Mouse (Mus musculus) macrophage (primary cell): ENCODE results near the gene Rnaseh2c. TPM values are rescaled to one million over a fixed set of nuclear protein-coding genes. Genes with fewer than 3 reads are reported as not detected.

Experiments used
- H3K27ac ChIP-seq: fragments of 350-480 bp; formaldehyde crosslinking; 2 replicates; pipeline ENCODE4 v1.9.0; 2021
- H3K36me3 ChIP-seq: fragments of 350-480 bp; formaldehyde crosslinking; 2 replicates; pipeline ENCODE4 v1.9.0; 2021; ENCODE audit errors: inconsistent target
- H3K4me3 ChIP-seq: fragments of 350-480 bp; formaldehyde crosslinking; 2 replicates; pipeline ENCODE4 v1.9.0; 2021; ENCODE audit errors: inconsistent target
- H3K79me2 ChIP-seq: fragments of 350-480 bp; formaldehyde crosslinking; 2 replicates; pipeline ENCODE4 v1.9.0; 2021; ENCODE audit errors: inconsistent target
- WGBS: methylation state at CpG from one replicate; pipeline ENCODE4 v1.1.7; 2026; ENCODE audit warnings: inconsistent platforms; ENCODE audit not compliant: missing documents; 5-methylcytosine and 5-hydroxymethylcytosine counted together
- polyA plus RNA-seq: library from polyadenylated mRNA; stranded (reverse); fragments of 250-400 nt; gene quantifications from 3 replicates; pipeline ENCODE4 v1.2.4, GENCODE M21; 2018; ENCODE audit warnings: inconsistent platforms

The Rnaseh2c gene
- polyA plus RNA-seq, 1 experiment from 2014 or later = 11.6 TPM

- Histone ChIP-seq H3K27ac (peak within 1 kb of the TSS; percentile 98), H3K4me3 (peak within 1 kb of the TSS; percentile 64), H3K79me2 (peaks cover 32% of the 10 kb centered on the region), H3K36me3 (peaks cover 4% of the 10 kb centered on the region)
- under 1% methylated on average over 80 of the region's 102 CpGs for WGBS
These were observed 33.9 kb upstream of the Rnaseh2c start, which contains the start of gene Ap5b1 for GRCm38 (mm10) chr19:5567534-5568469. Ap5b1 (plus strand) TSS chr19:5568025.

- peak overlapping the region; percentile 98 for H3K27ac ChIP-seq
- H3K79me2 ChIP-seq = peaks cover 32% of the 10 kb centered on the region
- H3K36me3 ChIP-seq = peaks cover 4% of the 10 kb centered on the region
- peak overlapping the region; percentile 64 for H3K4me3 ChIP-seq
- 1% methylated on average over 27 of the region's 27 CpGs for WGBS
These were observed 33.1 kb upstream of the Rnaseh2c start for GRCm38 (mm10) chr19:5568470-5569140.

DNA sequence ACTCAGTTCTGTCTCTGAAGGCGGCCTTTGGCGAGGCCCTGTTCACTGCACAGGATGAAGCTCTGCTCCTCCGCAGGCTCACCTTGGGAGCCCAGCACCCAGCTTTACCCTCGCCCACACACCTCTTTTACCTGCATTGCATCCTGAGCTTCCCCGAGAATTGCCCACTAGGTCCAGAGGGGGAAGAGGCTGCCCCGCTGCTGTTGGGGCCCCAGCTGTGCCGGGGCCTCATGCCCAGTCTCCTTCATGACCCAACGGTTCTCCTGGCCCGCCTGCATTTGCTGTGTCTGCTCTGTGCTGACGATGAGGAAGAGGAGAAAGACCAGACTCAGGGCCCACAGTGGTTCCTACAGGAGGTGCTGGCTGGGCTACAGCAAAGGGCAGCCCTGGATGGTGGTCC, 32.2 kb upstream of the Rnaseh2c start:
- Histone ChIP-seq H3K27ac (peak overlapping the region; percentile 98), H3K4me3 (peak overlapping the region; percentile 64; the same call in 1 of the 2 replicates), H3K36me3 (peaks cover 4% of the 10 kb centered on the region), H3K79me2 (peaks cover 32% of the 10 kb centered on the region)
- 83% methylated on average over 8 of the region's 10 CpGs for WGBS

GRCm38 (mm10) chr19:5570353-5571246, 31.1 kb upstream of the Rnaseh2c start:
- peaks cover 4% of the 10 kb centered on the region for H3K36me3 ChIP-seq
- H3K79me2 ChIP-seq = peaks cover 32% of the 10 kb centered on the region
- H3K27ac ChIP-seq = peak overlapping the region; percentile 98
- no peak overlapping the region for H3K4me3 ChIP-seq
- 88% methylated on average over 24 of the region's 32 CpGs for WGBS

- 2% methylated on average over 5 of the region's 5 CpGs for WGBS
- Histone ChIP-seq H3K36me3 (peaks cover 4% of the 10 kb centered on the region), H3K4me3 (no peak overlapping the region), H3K27ac (peak overlapping the region; percentile 98), H3K79me2 (peaks cover 32% of the 10 kb centered on the region)
These were observed 29.8 kb upstream of the Rnaseh2c start for GRCm38 (mm10) chr19:5571831-5572230.

DNA sequence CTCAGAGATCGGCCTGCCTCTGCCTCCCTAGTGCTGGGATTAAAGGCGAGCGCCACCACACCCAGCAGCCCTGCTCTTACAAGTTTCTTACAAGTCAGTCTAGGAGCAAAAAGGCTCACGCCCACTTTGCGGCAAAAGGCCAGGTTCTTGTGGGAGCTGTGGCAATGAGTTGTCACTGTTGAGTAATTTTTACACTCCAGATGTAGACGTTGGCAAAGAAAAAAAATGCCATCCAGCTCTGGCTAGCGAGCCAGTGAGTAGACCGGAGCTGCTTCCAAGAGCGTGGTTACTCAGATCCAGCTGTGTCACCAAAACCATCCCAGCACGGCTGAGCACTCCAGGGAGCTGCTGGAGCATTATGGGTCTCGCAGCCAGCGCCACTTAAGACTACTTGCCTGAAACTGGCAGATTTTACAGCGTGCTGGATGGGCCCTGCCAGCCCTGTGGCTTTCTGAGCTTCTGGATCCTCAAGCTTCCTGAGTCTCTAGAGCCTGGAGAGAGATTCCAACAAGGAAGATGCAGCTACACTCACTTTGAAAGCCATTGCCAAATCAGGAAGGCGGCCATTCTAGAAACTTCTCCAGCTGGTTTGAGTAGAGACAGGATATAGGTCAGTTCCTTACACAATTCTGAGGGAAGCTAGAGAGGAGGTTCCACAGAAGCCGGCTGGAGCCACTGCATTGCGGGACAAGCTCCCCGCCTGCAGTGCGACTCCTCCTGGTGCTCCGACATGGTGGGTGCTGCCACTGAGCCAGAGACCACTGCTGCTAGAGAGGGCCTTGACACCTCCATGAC, 29.1 kb upstream of the Rnaseh2c start:
- 6% methylated on average over 19 of the region's 19 CpGs for WGBS
- H3K4me3 ChIP-seq = no peak overlapping the region
- peaks cover 4% of the 10 kb centered on the region for H3K36me3 ChIP-seq

GRCm38 (mm10) chr19:5575336-5575735, 26.3 kb upstream of the Rnaseh2c start:
- Histone ChIP-seq H3K4me3 (no peak overlapping the region), H3K27ac (no peak overlapping the region), H3K36me3 (peaks cover 2% of the 10 kb centered on the region), H3K79me2 (peaks cover 10% of the 10 kb centered on the region)
- 100% methylated on average over 1 of the region's 1 CpGs for WGBS

More for the DNA sequence above, 29.1 kb upstream of the Rnaseh2c start:
- peak overlapping the region; percentile 98 for H3K27ac ChIP-seq
- H3K79me2 ChIP-seq = peaks cover 32% of the 10 kb centered on the region

DNA sequence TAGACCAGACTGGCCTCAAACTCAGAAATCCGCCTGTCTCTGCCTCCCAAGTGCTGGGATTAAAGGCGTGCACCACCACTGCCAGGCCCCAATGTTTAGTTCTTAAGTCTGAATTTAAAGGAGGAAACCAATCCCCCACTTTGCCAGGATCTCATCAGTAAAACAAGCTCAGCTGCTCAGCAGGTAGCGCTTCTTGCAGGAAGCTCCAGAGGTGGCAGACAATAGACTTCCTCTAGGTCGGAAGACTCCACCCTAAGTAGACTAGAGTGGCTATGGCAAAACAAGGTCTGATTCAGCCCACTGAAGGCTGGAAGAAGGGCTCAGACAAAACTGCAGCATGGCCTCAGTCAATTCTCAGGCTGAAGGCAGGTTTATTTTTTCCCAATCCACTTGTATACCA, 21.7 kb upstream of the Rnaseh2c start:
- H3K27ac ChIP-seq = no peak overlapping the region
- H3K79me2 ChIP-seq = no peaks in the 10 kb centered on the region
- no peaks in the 10 kb centered on the region for H3K36me3 ChIP-seq
- H3K4me3 ChIP-seq = no peak overlapping the region
- WGBS = 88% methylated on average over 4 of the region's 4 CpGs

GRCm38 (mm10) chr19:5580776-5581175, 20.9 kb upstream of the Rnaseh2c start:
- WGBS = 98% methylated on average over 4 of the region's 6 CpGs
- H3K36me3 ChIP-seq = no peaks in the 10 kb centered on the region
- no peaks in the 10 kb centered on the region for H3K79me2 ChIP-seq
- no peak overlapping the region for H3K4me3 ChIP-seq
- H3K27ac ChIP-seq = no peak overlapping the region

DNA sequence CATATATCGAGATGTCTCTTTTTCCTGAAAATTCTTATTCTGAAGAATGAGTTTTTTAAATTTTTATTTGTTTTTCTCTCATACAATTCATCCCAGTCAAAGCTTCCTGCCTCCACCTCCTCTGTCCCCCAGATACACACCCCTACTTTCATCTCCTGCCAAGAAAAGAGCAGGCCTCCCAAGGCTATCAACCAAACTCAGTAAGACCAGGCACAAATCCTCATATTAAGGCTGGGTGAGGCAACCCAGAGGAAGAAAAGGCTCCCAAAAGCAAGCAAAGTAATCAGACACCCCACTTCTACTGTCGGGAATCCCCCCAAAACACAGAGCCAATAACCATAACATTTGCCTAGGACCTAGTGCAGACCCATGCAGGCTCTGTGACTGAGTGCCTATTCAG, 19.7 kb upstream of the Rnaseh2c start:
- H3K79me2 ChIP-seq = no peaks in the 10 kb centered on the region
- H3K36me3 ChIP-seq = no peaks in the 10 kb centered on the region
- no peak overlapping the region for H3K27ac ChIP-seq
- H3K4me3 ChIP-seq = no peak overlapping the region
- 86% methylated on average over 2 of the region's 2 CpGs for WGBS

GRCm38 (mm10) chr19:5589159-5589558, 12.5 kb upstream of the Rnaseh2c start:
- H3K79me2 ChIP-seq = no peaks in the 10 kb centered on the region
- no peaks in the 10 kb centered on the region for H3K36me3 ChIP-seq
- H3K27ac ChIP-seq = no peak overlapping the region
- 83% methylated on average over 9 of the region's 9 CpGs for WGBS
- no peak overlapping the region for H3K4me3 ChIP-seq

- Histone ChIP-seq H3K79me2 (no peaks in the 10 kb centered on the region), H3K27ac (no peak overlapping the region), H3K4me3 (no peak overlapping the region), H3K36me3 (no peaks in the 10 kb centered on the region)
- WGBS = 19% methylated on average over 6 of the region's 6 CpGs
These were observed 9.8 kb upstream of the Rnaseh2c start for GRCm38 (mm10) chr19:5591888-5592287.

DNA sequence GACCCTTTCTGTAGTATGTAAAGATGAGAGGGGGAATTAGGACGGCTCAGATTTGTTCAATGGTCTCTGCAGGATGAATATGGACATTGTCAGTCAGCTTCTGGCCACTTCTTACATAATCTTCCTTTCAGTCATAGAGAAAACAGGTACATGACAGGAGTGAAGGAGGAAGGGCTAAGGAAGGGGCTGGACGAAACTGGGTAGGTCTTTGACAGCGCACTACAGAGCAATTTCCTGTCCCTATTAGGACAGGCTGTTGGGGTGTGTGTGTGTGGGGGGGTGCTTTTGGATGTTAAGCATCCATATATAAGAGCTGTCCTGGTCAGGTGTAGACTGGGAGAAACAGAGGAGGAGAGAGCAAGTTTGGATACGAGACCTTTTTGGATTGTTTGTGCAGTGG, 2.4 kb upstream of the Rnaseh2c start:
- WGBS = 65% methylated on average over 4 of the region's 4 CpGs
- H3K4me3 ChIP-seq = no peak overlapping the region
- no peaks in the 10 kb centered on the region for H3K36me3 ChIP-seq
- H3K79me2 ChIP-seq = peaks cover 15% of the 10 kb centered on the region
- no peak overlapping the region for H3K27ac ChIP-seq
